Mouse (Mus musculus) heart, postnatal 14 days (tissue): Measurements from ENCODE around the gene Ghdc. TPM values are rescaled to one million over a fixed set of nuclear protein-coding genes. Genes with fewer than 3 reads are reported as not detected.

Experiments
- DNase-seq, 2 experiments: peaks; one replicate each; pipeline ENCODE4 v3.0.0; 2021 to 2022
- intact Hi-C: fragments of 180-260 bp; cut with DNase I; formaldehyde crosslinking; loops from one replicate; pipeline ENCODE4 v1.15.1; 2025
- long read RNA-seq, 2 experiments: library from polyadenylated mRNA; stranded (forward); transcript quantifications; one replicate each; pipeline ENCODE4 v2.0.0; 2021
- total RNA-seq, 2 experiments: library from RNA; stranded (reverse); gene quantifications; 2 replicates each; pipeline ENCODE4 v1.2.3; 2021

Gene Ghdc
- total RNA-seq: 10 to 100 TPM; 12.7 to 13.3 TPM
- long read RNA-seq, experiment 1, transcript Ghdc-201 (9 exons, 2,462 nt): major isoform, 6 of 12 reads
- long read RNA-seq, experiment 1, partial matches to known transcripts: 4 of 12 reads
- long read RNA-seq, experiment 1, other reads (novel, unspliced or antisense): 2 of 12 reads
- long read RNA-seq, experiment 2, partial matches to known transcripts: 0 of 4 reads
- long read RNA-seq, experiment 2, other reads (novel, unspliced or antisense): 1 of 4 reads

DNA sequence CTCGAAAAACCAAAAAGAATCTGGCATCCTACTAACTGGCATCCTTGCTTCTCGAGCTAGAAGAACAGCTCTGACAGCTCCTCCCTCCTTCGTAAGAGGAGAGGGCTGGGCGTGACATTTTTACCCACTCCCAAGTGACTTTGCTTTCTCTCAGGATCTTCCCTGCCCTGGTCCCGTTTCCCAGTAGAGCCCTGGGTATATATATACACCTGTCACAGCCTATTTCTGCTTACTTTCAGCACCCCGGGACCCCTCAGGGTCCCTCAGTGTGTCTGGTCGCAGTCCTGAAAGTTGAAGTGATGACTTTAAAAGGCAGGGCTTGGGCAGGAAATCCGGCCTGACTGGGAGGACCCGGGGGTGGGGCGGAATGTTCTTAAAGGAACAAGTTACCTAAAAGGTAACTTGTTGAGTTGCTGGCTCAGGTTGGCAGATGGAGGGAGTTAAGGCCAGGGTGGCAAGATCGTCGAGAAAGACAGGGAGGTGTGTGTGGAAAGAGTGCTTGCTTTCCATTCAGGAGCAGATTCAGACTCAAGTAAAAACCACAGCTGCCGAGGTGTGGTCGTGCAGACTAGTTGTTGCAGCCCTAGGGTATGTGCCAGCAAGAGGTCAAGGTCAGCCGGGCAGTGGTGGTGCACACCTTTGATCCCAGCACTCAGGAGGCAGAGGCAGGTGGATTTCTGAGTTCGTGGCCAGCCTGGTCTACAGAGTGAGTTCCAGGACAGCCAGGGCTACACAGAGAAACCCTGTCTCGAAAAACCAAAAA, at the start of gene Ghdc:
Gene Ghdc (minus strand): TSS at position 312 of the 763 bp plus-strand sequence.
- DNase-seq: peak; percentile 80 to 86
- intact Hi-C loops: no loop called here

- intact Hi-C loops: loop anchor here (5.0 kb wide), 1 partner anchor 37 kb away; the partner anchor contains the start of gene Stat5a
- DNase-seq: no peak
Observed at GRCm38 (mm10) chr11:100820047-100820446, 49.3 kb upstream of the Ghdc start.

GRCm38 (mm10) chr11:100819626-100820025, 48.9 kb upstream of the Ghdc start:
- no peak for DNase-seq
- intact Hi-C loops: loop anchor here (5.0 kb wide), 1 partner anchor 38 kb away; the partner anchor contains the start of gene Stat5a

GRCm38 (mm10) chr11:100819048-100819447, 48.3 kb upstream of the Ghdc start:
- intact Hi-C loops: no loop called here
- no peak for DNase-seq

GRCm38 (mm10) chr11:100818359-100819012, 47.7 kb upstream of the Ghdc start:
- DNase-seq: no peak
- intact Hi-C loops: no loop called here

- no peak for DNase-seq
- intact Hi-C loops: no loop called here
Observed at GRCm38 (mm10) chr11:100817311-100817710, 46.6 kb upstream of the Ghdc start.

- no peak for DNase-seq
- intact Hi-C loops: no loop called here
Observed at GRCm38 (mm10) chr11:100816801-100817200, 46.0 kb upstream of the Ghdc start.

GRCm38 (mm10) chr11:100816342-100816741, 45.6 kb upstream of the Ghdc start:
- intact Hi-C loops: no loop called here
- no peak for DNase-seq

GRCm38 (mm10) chr11:100814498-100814897, 43.7 kb upstream of the Ghdc start:
- DNase-seq: peak; percentile 73 to 76
- intact Hi-C loops: no loop called here

GRCm38 (mm10) chr11:100811132-100811531, 40.4 kb upstream of the Ghdc start:
- no peak for DNase-seq
- intact Hi-C loops: no loop called here

DNA sequence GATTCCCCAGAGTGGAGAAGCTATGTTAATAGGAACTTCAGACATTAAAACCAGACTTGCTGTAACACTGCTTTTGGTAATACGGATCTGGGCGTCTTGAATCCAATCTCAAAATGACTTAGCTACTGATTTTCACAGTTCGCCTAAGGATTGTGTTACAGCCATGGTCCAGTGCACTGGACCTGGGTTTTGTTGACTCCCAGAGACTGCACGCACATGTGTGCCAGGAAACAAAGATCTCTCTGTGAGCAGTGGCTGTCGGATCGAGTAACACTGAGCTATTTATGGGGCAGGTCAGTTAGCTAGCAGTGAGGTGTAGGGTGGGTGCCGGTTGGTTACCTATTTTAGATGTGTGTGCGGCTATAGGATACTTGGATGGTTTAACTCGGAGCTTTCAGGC, 39.8 kb upstream of the Ghdc start:
- no peak for DNase-seq
- intact Hi-C loops: no loop called here

- no peak for DNase-seq
- intact Hi-C loops: no loop called here
Observed at GRCm38 (mm10) chr11:100806380-100807305, 35.9 kb upstream of the Ghdc start.

DNA sequence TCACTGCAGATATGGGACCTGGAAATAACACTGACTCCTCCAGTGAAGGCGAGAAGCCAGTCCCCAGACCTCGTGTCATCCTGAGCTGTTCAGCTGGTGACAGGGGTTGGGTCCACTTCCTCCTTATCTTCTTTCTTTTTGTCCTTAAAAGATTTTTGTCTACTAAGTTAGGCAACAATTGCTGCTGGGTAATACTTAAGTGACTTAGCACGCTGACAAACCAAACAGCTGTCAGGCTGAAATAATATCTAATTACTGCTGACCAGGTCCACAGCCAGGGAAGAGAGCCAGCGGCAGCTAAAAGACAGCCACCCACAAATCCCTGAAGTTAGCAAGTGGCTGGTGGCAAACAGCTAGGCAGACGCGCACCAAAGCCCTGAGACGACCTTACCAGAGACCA, 34.8 kb upstream of the Ghdc start:
- intact Hi-C loops: no loop called here
- peak; percentile 46 to 48 for DNase-seq

DNA sequence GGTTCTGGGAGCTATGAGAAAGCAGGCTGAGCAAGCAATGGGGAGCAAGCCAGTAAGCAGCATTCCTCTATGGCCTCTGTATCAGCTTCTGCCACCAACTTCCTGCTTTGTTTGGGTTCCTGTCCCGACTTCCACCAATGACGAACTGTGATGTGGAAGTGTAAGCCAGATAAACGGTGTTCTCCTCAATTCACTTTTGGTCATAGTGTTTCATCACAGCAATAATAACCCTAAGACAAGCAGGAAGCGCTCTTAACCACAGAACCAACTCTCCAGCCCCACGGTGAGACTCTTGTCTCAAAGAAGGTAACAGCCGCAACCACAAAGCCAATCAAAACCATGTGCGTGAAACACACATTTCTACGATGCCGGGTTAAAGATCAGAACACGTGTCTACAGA, 33.7 kb upstream of the Ghdc start:
- intact Hi-C loops: no loop called here
- DNase-seq: no peak

DNA sequence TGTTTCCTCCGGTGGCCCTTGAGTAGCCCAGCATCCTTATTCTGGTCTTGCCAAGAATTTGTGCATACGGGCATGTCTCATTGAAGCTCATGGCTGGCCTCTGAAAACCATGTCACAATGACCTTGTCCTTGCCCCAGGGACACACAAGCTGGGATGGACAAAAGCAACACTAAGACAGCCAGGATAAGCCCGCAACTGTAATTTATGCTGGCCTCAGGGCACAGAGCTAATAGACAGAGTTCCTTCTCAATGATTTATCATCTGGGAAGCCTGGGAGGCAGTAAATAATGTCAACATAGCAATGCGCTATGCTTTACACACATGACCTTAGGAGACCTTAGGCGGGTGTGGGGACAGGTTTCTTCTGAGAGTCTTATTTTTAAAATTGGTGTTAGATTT, 28.7 kb upstream of the Ghdc start:
- DNase-seq: no peak
- intact Hi-C loops: no loop called here

- no peak for DNase-seq
- intact Hi-C loops: no loop called here
Observed at GRCm38 (mm10) chr11:100796585-100796984, 25.8 kb upstream of the Ghdc start.

- intact Hi-C loops: no loop called here
- DNase-seq: no peak
Observed at GRCm38 (mm10) chr11:100795386-100795785, 24.6 kb upstream of the Ghdc start.

GRCm38 (mm10) chr11:100791457-100792049, 20.8 kb upstream of the Ghdc start:
- peak in 1 of 2 experiments; percentile 57 for DNase-seq
- intact Hi-C loops: loop anchor here (5.0 kb wide), 1 partner anchor 66 kb away; the partner anchor contains the start of gene Stat5a

DNA sequence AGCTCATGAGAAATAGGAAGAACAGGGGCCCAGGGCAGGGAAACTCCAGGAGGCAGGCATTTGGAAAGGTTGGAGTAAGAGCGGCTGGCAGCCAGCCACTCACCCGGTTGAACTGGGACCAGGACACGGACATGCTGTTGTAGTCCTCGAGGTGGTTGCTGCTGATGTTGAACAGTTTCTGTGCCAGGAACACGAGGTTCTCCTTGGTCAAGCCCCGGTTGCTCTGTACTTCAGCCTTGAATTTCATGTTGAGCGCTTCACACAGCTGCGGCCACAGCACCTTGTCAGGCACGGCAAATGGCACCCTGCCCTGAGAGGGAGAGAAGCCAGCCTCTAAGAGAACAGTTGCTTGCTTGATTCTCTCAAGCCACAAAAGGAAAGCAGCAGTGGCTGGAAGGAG, 19.9 kb upstream of the Ghdc start:
- intact Hi-C loops: loop anchor here (5.0 kb wide), 1 partner anchor 67 kb away; the partner anchor contains the start of gene Stat5a
- peak; percentile 71 to 73 for DNase-seq

DNA sequence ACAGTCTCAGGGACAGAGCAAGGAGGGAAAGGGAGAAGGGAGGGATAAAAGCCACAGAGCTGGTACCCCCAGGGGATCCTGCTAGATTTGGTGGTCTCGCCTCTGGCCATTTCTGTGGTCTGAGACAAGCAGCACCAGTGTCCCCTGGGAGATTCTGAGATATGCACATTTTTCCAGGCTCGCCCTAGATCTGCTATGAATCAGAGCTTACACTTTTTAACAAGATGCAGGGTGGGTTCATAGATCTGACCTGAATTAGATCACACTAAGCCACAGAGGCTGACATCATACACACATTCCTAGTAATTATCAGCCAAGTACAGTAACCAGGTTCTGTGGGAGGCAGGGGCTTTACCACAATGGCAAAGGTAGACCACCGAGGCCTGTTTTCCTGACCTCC, 18.9 kb upstream of the Ghdc start:
- intact Hi-C loops: loop anchor here (5.0 kb wide), 1 partner anchor 68 kb away; the partner anchor contains the start of gene Stat5a

More for the DNA sequence above, 18.9 kb upstream of the Ghdc start:
- DNase-seq: no peak
